Mouse (Mus musculus) thymus, postnatal 25 days (tissue): ENCODE data around the gene Gabrr3.

Experiments used
- DNase-seq: peaks from one replicate; pipeline ENCODE4 v3.0.0; 2022

The Gabrr3 gene

GRCm38 (mm10) chr16:59471637-59472278, 64.6 kb downstream of the Gabrr3 start, which contains the start of gene Riox2:
Riox2 (plus strand) TSS chr16:59471775.
- DNase-seq, result peak; percentile 89

- no peak for DNase-seq
Measured at GRCm38 (mm10) chr16:59472546-59472945, 65.4 kb downstream of the Gabrr3 start.

- peak; percentile 55 for DNase-seq
Measured at GRCm38 (mm10) chr16:59474788-59475187, 67.7 kb downstream of the Gabrr3 start.

GRCm38 (mm10) chr16:59477955-59478354, 70.8 kb downstream of the Gabrr3 start:
- DNase-seq, result no peak

- DNase-seq, result no peak
Measured at GRCm38 (mm10) chr16:59487239-59487638, 80.1 kb downstream of the Gabrr3 start.

- no peak for DNase-seq
Measured at GRCm38 (mm10) chr16:59487975-59488548, 80.9 kb downstream of the Gabrr3 start.

- no peak for DNase-seq
Measured at GRCm38 (mm10) chr16:59493199-59493598, 86.1 kb downstream of the Gabrr3 start.

- DNase-seq, result no peak
Measured at GRCm38 (mm10) chr16:59497947-59498346, 90.8 kb downstream of the Gabrr3 start.

- no peak for DNase-seq
Measured at GRCm38 (mm10) chr16:59499180-59499579, 92.0 kb downstream of the Gabrr3 start.

GRCm38 (mm10) chr16:59509830-59510229, 102.7 kb downstream of the Gabrr3 start:
- DNase-seq, result no peak
